Mouse (Mus musculus) gastrocnemius, postnatal 25 days (tissue): Measurements from ENCODE around the gene Grin2d. TPM values are rescaled to one million over a fixed set of nuclear protein-coding genes. Genes with fewer than 3 reads are reported as not detected.
"Not testable (repeated sequence)": the region's sequence is repeated elsewhere in the genome, so short reads cannot be mapped to it uniquely, and the experiment has no call there.

Experiments used
- DNase-seq: peaks from one replicate; pipeline ENCODE4 v3.0.0; 2022
- long read RNA-seq, 2 experiments: library from polyadenylated mRNA; stranded (forward); transcript quantifications; one replicate each; pipeline ENCODE4 v2.0.0; 2021
- total RNA-seq, 2 experiments: library from RNA; stranded (reverse); gene quantifications; 1 replicate in 1 of 2; 2 replicates in 1 of 2; pipeline ENCODE4 v1.2.3; 2021

Grin2d gene
- total RNA-seq = under 1 TPM; 0.32 to 0.46 TPM
- long read RNA-seq, experiment 1, partial matches to known transcripts = 0 of 2 reads
- long read RNA-seq, experiment 1, other reads (novel, unspliced or antisense) = 2 of 2 reads
- long read RNA-seq, experiment 2 = 0 reads

- DNase-seq = not testable (repeated sequence)
These were observed at the start of gene Grin2d for GRCm38 (mm10) chr7:45878278-45878677. Grin2d (minus strand) TSS chr7:45878378.

- DNase-seq = no peak
These were observed 46.2 kb upstream of the Grin2d start for GRCm38 (mm10) chr7:45924429-45924816.

- DNase-seq = peak; percentile 85
These were observed 45.7 kb upstream of the Grin2d start, which contains the start of gene Ccdc114 for GRCm38 (mm10) chr7:45923762-45924428. Ccdc114 (plus strand) TSS chr7:45924072.

- peak; percentile 95 for DNase-seq
These were observed 45.0 kb upstream of the Grin2d start for GRCm38 (mm10) chr7:45922928-45923761.

- DNase-seq = no peak
These were observed 43.9 kb upstream of the Grin2d start for GRCm38 (mm10) chr7:45921950-45922600.

GRCm38 (mm10) chr7:45921242-45921621 is 43.1 kb upstream of the Grin2d start, which contains the start of gene Emp3:
Emp3 (minus strand) TSS chr7:45921404.
- DNase-seq = peak; percentile 70

- peak; percentile 33 for DNase-seq
These were observed 42.5 kb upstream of the Grin2d start for GRCm38 (mm10) chr7:45920583-45921241.

- DNase-seq = no peak
These were observed 41.6 kb upstream of the Grin2d start for GRCm38 (mm10) chr7:45919761-45920160.

GRCm38 (mm10) chr7:45919083-45919671 is 41.0 kb upstream of the Grin2d start:
- DNase-seq = no peak

GRCm38 (mm10) chr7:45917926-45918325 is 39.7 kb upstream of the Grin2d start:
- DNase-seq = no peak

- DNase-seq = no peak
These were observed 39.0 kb upstream of the Grin2d start for GRCm38 (mm10) chr7:45917004-45917704.

- peak; percentile 87 for DNase-seq
These were observed 38.2 kb upstream of the Grin2d start for GRCm38 (mm10) chr7:45916056-45917003.

- DNase-seq = no peak
These were observed 36.8 kb upstream of the Grin2d start for GRCm38 (mm10) chr7:45915011-45915410.

- DNase-seq = no peak
These were observed 35.9 kb upstream of the Grin2d start for GRCm38 (mm10) chr7:45914067-45914466.

GRCm38 (mm10) chr7:45909145-45909544 is 31.0 kb upstream of the Grin2d start:
- no peak for DNase-seq

GRCm38 (mm10) chr7:45908384-45908783 is 30.2 kb upstream of the Grin2d start:
- DNase-seq = no peak

- DNase-seq = no peak
These were observed 28.4 kb upstream of the Grin2d start for GRCm38 (mm10) chr7:45906622-45907021.

- DNase-seq = no peak
These were observed 24.4 kb upstream of the Grin2d start for GRCm38 (mm10) chr7:45902481-45903002.

GRCm38 (mm10) chr7:45901562-45901961 is 23.4 kb upstream of the Grin2d start:
- no peak for DNase-seq
